Comparison of ENCODE assay signal across 20 mouse cellular contexts in genomic region chr4:97947484-97947883, GRCm38 (mm10).
DNase-seq lines count a peak whose midpoint lies in the region; ATAC-seq and TF ChIP-seq lines count a peak whose summit lies in the region.
"Had no signal": no experiment of that assay in that cellular context is flagged by ENCODE, and none has a peak within 500 bp of the region (broad histone marks: within the 10 kb centered on the region; RNA-seq: fewer than 3 reads in every experiment).

No protein-coding gene starts in this region.

- no peaks in the 10 kb centered on the region for H3K4me1 ChIP-seq in embryonic facial prominence, embryonic 11.5 days (ENCODE audit: control insufficient read depth, insufficient read depth, low read length)
- peaks cover 17% of the 10 kb centered on the region for H3K4me1 ChIP-seq in embryonic facial prominence, embryonic 10.5 days
- peaks cover 23% of the 10 kb centered on the region for H3K4me1 ChIP-seq in hindbrain, embryonic 10.5 days (replicated peaks)
- H3K4me1 ChIP-seq in hindbrain, postnatal 0 days (ENCODE audit: insufficient read depth, low read length), result peaks cover 10% of the 10 kb centered on the region; the same call in 1 of the 2 replicates
- H3K4me1 ChIP-seq: liver, embryonic 13.5 days had no signal

- no peak for TF ChIP-seq POLR2A in brain, embryonic 14.5 days (IDR thresholded peaks at IDR 0.05; ENCODE audit: borderline replicate concordance, extremely low read depth, insufficient read depth, insufficient read length, poor library complexity, severe bottlenecking)

- no peak overlapping the region for H3K4me2 ChIP-seq in embryonic facial prominence, embryonic 11.5 days (ENCODE audit: low read depth, low read length)
- H3K4me2 ChIP-seq in hindbrain, postnatal 0 days (ENCODE audit: low read depth, low read length), result no peak overlapping the region
- H3K4me2 ChIP-seq: embryonic facial prominence, embryonic 13.5 days; limb, embryonic 12.5 days; liver, embryonic 13.5 days; lung, embryonic 14.5 days had no signal

- H3K36me3 ChIP-seq in embryonic facial prominence, embryonic 11.5 days (replicated peaks; ENCODE audit: control insufficient read depth, insufficient read depth, low read depth, low read length), result no peaks in the 10 kb centered on the region
- no peaks in the 10 kb centered on the region for H3K36me3 ChIP-seq in embryonic facial prominence, embryonic 10.5 days (replicated peaks)
- H3K36me3 ChIP-seq in hindbrain, embryonic 10.5 days, result no peaks in the 10 kb centered on the region
- no peaks in the 10 kb centered on the region for H3K36me3 ChIP-seq in hindbrain, postnatal 0 days (ENCODE audit: insufficient read depth, low read length)
- H3K36me3 ChIP-seq: embryonic facial prominence, embryonic 13.5 days; heart, embryonic 10.5 days; limb, embryonic 12.5 days; liver, embryonic 13.5 days had no signal

- no peak for DNase-seq in embryonic facial prominence, embryonic 11.5 days (ENCODE audit: low spot score)
- DNase-seq in embryonic facial prominence, embryonic 10.5 days (ENCODE audit: low spot score), result no peak
- DNase-seq in brain, embryonic 14.5 days (ENCODE audit: low read depth), result peak; percentile 32
- no peak for DNase-seq in hindbrain, embryonic 10.5 days (ENCODE audit: low spot score)
- no peak for DNase-seq in hindbrain, postnatal 0 days (ENCODE audit: low spot score)
- DNase-seq in frontal cortex, postnatal 10 days (ENCODE audit: low spot score in 2 of 2), result no peak
- no peak for DNase-seq in frontal cortex, postnatal 36 days (ENCODE audit: low spot score in 2 of 2)
- DNase-seq: adrenal gland, adult 8-10 months; cerebellum, adult 9-11 months; kidney, adult 8-10 months; kidney, postnatal 36 days; liver, embryonic 13.5 days; lung, embryonic 14.5 days; right cerebral cortex, postnatal 4 days had no signal

- 79% methylated on average over 5 of the region's 5 CpGs for WGBS in embryonic facial prominence, embryonic 11.5 days
- 84% methylated on average over 5 of the region's 5 CpGs for WGBS in embryonic facial prominence, embryonic 10.5 days
- WGBS in hindbrain, embryonic 10.5 days, result 68% methylated on average over 5 of the region's 5 CpGs
- 53% methylated on average over 5 of the region's 5 CpGs for WGBS in hindbrain, postnatal 0 days

- no peak overlapping the region for H3K4me3 ChIP-seq in embryonic facial prominence, embryonic 11.5 days (ENCODE audit: low read depth, low read length)
- no peak overlapping the region for H3K4me3 ChIP-seq in embryonic facial prominence, embryonic 10.5 days
- no peak overlapping the region for H3K4me3 ChIP-seq in hindbrain, embryonic 10.5 days
- H3K4me3 ChIP-seq in hindbrain, postnatal 0 days (ENCODE audit: low read length), result no peak overlapping the region
- H3K4me3 ChIP-seq: embryonic facial prominence, embryonic 13.5 days; heart, embryonic 10.5 days; limb, embryonic 12.5 days; liver, embryonic 13.5 days had no signal

- no peak overlapping the region for H3K27ac ChIP-seq in embryonic facial prominence, embryonic 11.5 days (replicated peaks; ENCODE audit: low read depth, low read length)
- H3K27ac ChIP-seq in embryonic facial prominence, embryonic 10.5 days (replicated peaks), result no peak overlapping the region; the same call in 1 of the 2 replicates
- peak overlapping the region; percentile 66 for H3K27ac ChIP-seq in hindbrain, embryonic 10.5 days
- H3K27ac ChIP-seq in hindbrain, postnatal 0 days, result peak overlapping the region; percentile 51; the same call in 1 of the 2 replicates
- H3K27ac ChIP-seq: embryonic facial prominence, embryonic 13.5 days; heart, embryonic 10.5 days; limb, embryonic 12.5 days; liver, embryonic 13.5 days; macrophage had no signal

- no peak overlapping the region for H3K9ac ChIP-seq in embryonic facial prominence, embryonic 11.5 days (replicated peaks; ENCODE audit: low read length)
- no peak overlapping the region for H3K9ac ChIP-seq in hindbrain, postnatal 0 days (replicated peaks; ENCODE audit: low read length)
- H3K9ac ChIP-seq: embryonic facial prominence, embryonic 13.5 days; limb, embryonic 12.5 days; liver, embryonic 13.5 days; lung, embryonic 14.5 days had no signal

- H3K9me3 ChIP-seq in embryonic facial prominence, embryonic 11.5 days (replicated peaks; ENCODE audit: control insufficient read depth, low read length), result no peaks in the 10 kb centered on the region
- H3K9me3 ChIP-seq in embryonic facial prominence, embryonic 10.5 days, result no peaks in the 10 kb centered on the region
- no peaks in the 10 kb centered on the region for H3K9me3 ChIP-seq in hindbrain, embryonic 10.5 days
- H3K9me3 ChIP-seq in hindbrain, postnatal 0 days (ENCODE audit: low read length), result no peaks in the 10 kb centered on the region
- H3K9me3 ChIP-seq: embryonic facial prominence, embryonic 13.5 days; heart, embryonic 10.5 days; limb, embryonic 12.5 days; liver, embryonic 13.5 days had no signal

- TF ChIP-seq CTCF in brain, embryonic 14.5 days (IDR thresholded peaks at IDR 0.05; ENCODE audit: borderline replicate concordance, extremely low read depth, insufficient read depth, insufficient read length), result no peak
- TF ChIP-seq CTCF in hindbrain, postnatal 0 days (IDR thresholded peaks at IDR 0.05; ENCODE audit: low read depth), result no peak

- ATAC-seq in embryonic facial prominence, embryonic 11.5 days (replicated peaks; ENCODE audit: insufficient number of reproducible peaks, low FRiP score, low TSS enrichment, low read depth), result 0 out of 2 replicates have a peak, but pooled peaks have one; percentile 19
- ATAC-seq in hindbrain, postnatal 0 days, result no peak
- ATAC-seq in inflammation-experienced regulatory T-cells, adult 6 months, result no peak
- ATAC-seq: Patski had no signal

- no peaks in the 10 kb centered on the region for H3K27me3 ChIP-seq in embryonic facial prominence, embryonic 11.5 days (ENCODE audit: control insufficient read depth, insufficient read depth, low read length)
- H3K27me3 ChIP-seq in embryonic facial prominence, embryonic 10.5 days (replicated peaks; ENCODE audit: low read depth, poor library complexity, severe bottlenecking), result no peaks in the 10 kb centered on the region
- H3K27me3 ChIP-seq in hindbrain, embryonic 10.5 days (ENCODE audit: insufficient read depth, poor library complexity, severe bottlenecking), result no peaks in the 10 kb centered on the region
- H3K27me3 ChIP-seq in hindbrain, postnatal 0 days (ENCODE audit: insufficient read depth, low read length), result no peaks in the 10 kb centered on the region
- H3K27me3 ChIP-seq: embryonic facial prominence, embryonic 13.5 days; limb, embryonic 12.5 days; liver, embryonic 13.5 days; Patski had no signal

Comparison
In these comparisons a context has a peak if more than half of its experiments do, and no peak if none do; other contexts are left out.
1. H3K27ac ChIP-seq: peak in hindbrain, embryonic 10.5 days (single experiment) and hindbrain, postnatal 0 days (single experiment); none in embryonic facial prominence, embryonic 11.5 days (single experiment) and embryonic facial prominence, embryonic 10.5 days (single experiment).